Mouse (Mus musculus): ENCODE measurements at regions not wholly inside any gene's neighbourhood (a gene's known extent, or its start where the extent isn't known, plus 50 kb on each side); places are given as distances from the start of the nearest gene placed in this dataset.
A peak's percentile ranks its signal among the peaks of the same experiment; 100 is the strongest.

DNA sequence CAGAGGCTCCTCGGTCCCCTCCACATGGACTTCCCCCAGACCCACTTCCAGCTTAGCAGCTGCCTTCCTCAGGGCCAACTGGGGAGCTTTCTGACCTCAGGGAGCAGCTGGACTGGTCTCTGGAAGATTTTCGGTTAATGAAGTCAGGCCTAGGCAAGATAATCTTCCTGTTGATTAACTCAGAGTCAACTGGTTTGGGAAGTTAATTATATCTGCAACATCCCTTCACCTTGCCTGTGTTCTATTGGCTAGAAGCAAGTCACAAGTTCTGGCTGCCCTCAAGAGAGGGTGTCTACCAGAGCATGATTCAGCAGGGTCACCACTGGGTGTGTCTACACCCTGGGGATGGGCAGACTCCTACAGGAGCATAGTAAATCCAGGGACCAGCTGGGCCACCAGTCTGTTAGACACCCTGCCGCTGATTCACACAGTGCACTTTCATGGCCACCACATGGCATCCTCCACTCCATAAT is 53.9 kb upstream of the Maml3 start:
- peak in 1 of 2 experiments; percentile 7 for DNase-seq

DNA sequence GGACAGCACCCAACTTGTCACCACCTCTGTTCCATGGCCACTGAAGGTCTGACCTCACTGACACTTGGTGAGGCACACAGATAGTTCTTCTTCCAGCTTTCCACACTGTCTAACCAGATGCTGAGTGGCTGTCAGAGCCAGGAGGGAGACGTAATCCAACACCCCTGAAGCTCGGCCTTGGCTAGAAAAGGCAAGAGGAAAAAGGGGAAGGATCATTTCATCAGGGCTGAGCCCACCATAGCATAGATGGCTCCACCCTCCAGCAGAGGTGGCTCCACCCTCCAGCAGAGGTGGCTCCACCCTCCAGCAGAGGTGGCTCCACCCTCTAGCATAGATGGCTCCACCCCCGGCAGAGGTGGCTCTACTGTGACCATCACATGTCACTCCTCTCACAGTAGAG is 56.8 kb upstream of the Maml3 start:
- DNase-seq: no peak

DNA sequence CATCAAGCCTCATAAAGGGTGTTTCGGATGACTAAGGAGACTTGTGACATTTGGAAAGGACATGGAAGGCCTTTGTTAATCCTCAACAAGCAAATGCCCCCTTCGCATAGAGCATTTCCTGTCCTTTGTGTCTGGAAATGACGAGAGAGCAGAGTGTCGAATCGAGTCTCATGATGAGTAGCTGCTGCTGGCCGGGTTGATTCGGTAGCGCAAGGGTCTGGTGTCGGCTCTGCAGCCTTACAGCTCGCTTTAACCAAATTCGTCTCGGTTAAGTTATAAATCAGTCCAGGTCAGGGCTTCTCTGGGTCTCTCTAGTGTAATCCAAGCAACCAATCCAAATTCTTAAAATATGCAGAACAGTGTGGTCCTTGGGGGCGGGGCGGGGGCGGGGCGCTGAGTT is 59.1 kb upstream of the Maml3 start:
- no peak for DNase-seq

DNA sequence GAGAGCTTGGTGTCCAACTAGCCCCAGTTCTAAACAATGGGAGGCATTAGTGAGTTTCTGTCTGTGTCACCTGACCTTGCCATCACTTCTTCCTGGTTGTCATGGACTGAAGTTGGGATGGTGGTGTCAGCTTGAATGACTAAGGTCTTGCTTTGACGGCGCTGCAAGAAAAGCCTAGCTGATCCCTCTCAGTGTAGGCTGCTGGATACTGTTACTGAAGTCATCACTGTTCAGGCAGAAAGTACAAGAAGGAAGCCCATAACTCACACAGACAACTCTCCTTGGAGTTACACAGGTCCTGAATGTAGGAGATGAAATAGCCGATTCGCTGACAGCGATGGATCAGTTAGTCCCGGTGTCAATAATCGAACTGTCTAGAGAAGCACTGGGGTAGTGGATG is 62.5 kb upstream of the Maml3 start:
- no peak for DNase-seq

DNA sequence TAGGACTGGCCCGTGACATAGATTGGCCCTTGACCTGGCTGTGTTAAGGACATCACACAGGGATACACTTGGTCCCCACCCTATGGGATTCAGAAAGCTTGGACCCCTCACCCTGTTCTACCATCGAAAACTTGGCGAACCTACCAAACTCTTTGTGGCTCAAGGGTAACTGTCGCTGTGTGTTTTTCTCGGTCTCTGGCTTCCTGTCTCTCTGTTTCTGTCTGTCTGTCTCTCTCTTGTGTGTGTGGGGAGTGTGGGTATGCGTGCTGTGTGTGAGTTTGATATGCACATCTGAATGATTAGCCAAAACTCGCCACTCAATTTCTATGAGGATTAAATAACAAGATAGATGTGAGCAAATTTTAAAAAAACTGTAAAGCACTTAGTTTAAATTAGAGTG is 66.0 kb upstream of the Maml3 start:
- DNase-seq: no peak

DNA sequence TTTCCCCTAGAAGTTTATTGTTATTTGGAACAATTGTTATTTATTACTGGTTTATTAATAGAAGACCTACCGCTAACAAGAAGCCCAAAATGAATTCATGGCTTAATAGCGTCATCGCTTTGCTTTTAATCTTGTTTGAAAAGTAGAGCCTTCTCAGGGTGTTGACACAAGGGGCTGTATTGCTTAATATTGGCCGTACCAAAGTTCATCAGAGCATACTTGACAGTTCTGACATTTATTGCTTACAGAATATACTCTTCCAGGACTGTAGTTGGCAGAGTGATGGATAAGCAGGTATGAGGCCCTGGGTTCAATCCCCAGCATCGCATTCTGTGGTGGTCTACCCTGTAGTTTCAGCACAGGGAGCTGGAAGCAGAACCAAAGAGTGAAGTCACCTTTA is 66.4 kb upstream of the Maml3 start:
- no peak for DNase-seq

DNA sequence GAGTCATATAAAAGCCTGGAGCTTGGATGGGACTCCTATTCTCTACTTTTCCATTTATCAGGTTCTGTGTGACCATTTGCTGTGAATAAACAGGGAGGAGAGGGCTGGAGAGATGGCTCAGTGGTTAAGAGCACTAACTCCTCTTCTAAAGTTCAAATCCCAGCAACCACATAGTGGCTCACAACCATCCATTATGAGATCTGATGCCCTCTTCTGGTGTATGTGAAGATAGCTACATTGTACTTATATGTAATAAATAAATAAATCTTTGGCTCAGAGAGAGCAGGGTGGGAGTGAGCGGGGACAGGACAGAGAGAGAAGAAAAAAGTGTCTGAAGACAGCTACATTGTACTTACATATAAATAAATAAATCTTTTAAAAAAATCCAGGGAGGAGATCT is 68.6 kb upstream of the Maml3 start:
- DNase-seq: no peak

DNA sequence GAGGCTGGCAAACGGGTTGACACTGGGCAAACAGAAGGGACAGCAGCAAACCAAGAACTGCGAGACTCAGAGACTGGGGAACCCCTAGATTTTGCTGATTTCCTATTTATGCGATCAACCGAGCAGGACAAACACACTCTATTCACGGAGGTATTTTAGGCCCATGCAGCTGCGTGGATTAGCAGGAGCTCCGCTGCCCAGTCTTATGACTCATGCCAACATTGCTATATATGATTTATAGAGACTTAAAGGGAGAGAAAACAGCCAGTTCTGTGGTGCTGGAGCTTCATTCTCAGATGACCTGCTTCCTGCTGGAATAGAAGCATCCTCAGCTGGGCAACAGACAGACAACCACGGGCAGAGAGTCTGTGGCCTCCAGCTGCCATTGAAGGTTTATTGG is 71.2 kb upstream of the Maml3 start:
- no peak for DNase-seq

DNA sequence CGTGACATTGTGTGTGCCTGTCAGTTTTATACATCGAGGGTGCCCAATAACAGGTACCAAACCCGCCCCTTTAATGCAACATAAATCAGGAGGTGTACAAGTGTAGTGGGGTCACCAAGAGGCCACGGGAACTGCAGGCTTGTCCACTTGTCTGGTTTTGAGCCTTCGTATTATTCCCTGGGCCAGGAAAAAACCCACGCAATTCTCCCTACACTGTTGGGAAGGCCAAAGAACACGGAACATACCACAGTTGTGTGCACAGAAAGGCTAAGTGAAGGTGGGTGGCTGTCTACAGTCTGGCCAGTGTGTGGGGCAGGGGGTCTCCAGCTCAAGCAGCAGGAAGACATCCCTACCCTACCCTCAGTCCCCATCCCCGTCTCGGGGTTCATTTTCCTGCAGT is 74.0 kb upstream of the Maml3 start:
- DNase-seq: no peak

DNA sequence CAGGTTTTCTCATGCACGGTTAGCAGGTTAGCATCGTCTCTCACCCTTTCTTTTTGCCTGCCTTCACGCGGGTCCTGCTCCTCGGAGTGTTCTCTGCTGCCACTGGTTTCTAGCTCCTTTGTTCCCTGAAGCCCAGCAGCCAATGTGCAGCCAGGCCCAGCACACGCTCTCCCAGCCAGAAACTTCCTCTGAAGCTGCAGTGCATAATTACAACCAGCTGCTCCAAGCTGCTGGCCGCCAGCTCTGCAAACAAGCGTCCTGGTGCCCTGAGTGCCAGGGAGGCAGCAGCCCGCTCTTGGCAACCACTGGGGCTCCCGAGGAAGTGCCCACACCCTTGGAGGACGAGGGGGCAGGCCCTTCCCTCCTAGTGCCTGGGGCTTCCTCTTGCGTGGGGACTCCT is 74.8 kb upstream of the Maml3 start:
- DNase-seq: peak; percentile 70 to 79

DNA sequence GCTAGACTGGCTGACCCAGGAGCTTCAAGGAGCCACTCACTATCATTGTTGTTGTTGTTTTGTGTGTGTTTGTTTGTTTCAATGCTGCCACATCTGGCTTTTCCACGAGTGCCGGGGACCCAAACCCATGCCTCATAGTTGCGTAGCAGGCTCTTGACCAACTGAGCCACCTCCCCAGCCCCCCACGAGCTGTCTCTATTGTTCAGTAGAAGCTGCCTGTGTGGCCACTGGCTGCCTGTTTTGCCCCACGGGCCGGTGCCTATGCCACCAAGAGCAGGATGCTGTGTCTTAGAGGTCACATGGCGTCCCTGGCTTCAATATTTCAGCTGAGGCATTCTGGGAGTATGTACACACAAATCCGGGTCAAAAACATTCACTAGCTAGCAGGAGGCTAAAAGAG is 75.4 kb upstream of the Maml3 start:
- DNase-seq: peak in 1 of 2 experiments; percentile 58

DNA sequence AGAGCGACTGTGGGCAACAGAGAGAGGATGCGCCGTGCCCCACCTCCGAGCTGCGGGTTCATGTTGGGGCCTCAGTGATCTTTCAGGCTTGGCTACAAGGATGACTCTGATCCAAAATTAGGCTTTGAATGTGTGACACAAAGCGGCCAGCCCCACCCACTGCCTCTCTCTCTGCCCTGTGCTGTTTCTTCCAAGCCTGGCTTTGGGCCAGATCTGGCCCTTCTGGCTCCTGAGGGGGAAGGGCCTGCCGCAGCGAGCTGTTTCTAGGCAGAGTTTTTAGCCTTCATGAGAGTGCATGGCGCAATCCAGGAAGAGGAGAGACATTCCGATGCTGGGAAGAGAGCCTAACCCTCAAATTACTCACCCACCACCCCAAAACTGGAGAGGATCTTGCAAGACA is 75.9 kb upstream of the Maml3 start:
- peak; percentile 92 to 95 for DNase-seq

DNA sequence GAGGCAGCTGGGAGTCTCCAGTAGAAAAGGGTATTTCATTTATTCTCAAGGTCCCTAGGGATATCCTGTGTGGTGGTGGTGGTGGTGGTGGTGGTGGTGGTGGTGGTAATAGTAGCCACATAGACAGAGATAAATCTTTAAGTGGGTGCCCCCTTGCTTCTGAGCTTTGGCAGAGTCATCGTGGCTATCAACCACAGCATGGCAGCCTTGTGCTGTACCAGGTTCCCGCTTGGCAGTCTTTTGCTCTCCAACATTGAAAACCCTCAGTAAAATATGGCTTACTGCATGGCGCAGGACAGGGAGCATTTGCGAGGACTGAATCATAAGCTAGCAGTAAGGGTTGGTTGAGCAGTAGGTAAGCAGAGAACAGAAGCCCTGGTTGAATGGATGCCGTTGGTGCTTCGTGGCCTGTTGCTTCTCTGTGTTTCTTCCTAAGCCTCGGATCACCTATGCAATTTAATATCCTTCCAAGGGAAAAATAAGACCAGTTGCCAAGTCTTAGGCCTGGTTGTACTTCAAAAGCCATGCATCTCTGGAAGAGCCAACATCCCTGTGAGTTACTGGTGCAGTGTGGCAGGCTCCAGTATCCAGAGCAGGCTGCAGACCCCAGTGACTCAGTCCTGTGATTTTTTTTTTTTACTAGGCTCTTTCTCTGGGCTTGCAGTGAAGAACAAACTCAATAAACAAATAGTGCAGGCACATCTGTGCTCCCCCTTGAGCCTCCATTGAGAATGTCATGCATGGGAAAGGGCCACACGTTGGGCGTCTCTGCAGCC is 76.6 kb upstream of the Maml3 start:
- peak in 1 of 2 experiments; percentile 34 for DNase-seq

DNA sequence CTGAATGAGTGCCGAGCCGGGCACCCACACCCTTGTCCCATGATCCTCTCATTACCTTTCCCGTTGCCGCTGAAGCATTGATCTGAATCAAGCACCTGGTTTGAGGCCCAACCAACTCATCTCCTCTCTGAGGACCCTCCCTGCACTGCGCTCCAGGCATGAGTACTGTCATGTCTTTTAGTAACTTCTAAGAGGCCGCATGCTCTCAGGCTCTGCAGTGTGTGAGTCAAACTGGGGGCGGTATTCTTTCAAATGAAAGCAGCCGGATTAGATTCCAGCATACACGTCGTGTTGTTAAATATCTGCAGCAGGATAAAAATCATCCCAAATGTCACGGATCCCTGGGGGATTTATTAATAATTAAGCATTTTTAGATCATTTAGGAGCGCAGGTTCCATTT is 79.4 kb upstream of the Maml3 start:
- DNase-seq: no peak

DNA sequence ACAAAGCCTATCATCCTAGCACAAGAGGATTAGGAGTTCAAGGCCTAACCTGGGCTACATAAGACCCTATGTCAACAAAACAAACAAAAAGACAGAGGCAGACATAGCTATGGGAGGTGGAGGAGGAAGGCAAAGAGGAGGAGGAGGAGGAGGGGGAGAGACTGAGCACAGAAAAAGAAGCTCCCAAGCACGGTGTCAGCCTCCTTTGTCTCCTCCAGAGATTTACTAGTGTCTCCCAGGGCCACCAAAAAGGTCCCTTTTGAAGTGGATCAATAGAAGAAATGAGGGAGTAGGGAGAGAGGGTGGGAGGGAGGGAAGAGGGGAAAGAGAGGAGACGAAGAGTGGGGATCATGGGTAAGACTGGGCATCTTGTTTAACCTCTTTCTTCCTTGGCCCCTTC is 80.5 kb upstream of the Maml3 start:
- DNase-seq: no peak

DNA sequence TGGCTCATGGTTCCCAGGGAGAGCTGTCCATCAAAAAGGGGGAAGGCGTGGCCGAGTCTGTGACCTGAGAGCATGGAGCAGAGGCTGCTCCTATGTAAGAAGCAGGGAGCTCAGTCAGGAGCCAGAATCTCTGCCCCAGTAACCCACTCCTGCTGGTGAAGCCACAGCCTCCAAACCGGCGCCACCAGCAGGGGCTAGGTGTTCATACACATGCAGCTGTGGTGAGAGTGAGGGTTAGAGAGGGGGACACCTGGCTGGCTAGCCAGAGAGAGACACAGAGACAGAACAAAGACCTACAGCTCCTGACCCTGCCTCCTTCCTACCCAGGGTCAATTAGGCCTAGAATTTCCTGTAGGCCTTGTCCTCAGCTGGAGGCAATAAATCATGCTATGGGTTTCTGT is 80.7 kb upstream of the Foxo1 start:
- no peak for DNase-seq

DNA sequence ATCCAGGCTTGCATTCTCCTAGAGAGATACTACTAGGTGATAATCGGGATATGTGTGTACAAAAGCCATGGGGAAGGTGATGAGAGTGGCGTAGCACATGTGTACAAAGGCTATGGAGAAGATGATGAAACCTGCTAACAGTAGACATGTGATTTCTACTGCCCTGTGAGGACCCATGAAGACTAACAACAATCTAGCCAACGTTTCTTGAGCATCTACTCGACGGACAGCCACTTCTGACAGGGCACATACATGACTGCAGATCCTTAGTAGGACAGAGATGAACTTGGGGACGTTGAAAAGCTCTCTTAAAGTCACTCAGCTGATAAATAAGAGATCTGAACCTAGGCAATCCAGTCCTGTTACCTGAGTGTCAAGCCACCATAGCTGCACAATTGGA is 79.8 kb upstream of the Foxo1 start:
- no peak for DNase-seq

DNA sequence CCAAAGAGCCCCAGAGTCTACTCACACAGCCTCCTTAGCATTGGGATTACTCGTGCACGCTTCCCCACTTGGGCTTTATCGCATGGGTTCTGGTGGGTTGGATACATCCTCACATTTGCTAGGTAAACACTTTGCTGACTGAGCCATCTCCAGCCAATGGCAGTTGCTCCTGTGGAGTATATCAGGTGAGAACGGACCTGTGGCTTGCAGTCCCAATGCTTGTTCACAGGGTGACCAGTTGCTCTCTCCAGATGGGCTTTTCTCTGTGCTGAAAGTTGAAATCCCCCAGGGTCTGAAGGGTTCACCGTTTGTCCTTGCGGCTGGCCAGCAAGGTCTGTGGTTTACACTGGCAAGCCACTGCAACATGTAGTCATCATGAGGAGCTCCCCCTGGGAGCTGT is 79.1 kb upstream of the Foxo1 start:
- DNase-seq: no peak

DNA sequence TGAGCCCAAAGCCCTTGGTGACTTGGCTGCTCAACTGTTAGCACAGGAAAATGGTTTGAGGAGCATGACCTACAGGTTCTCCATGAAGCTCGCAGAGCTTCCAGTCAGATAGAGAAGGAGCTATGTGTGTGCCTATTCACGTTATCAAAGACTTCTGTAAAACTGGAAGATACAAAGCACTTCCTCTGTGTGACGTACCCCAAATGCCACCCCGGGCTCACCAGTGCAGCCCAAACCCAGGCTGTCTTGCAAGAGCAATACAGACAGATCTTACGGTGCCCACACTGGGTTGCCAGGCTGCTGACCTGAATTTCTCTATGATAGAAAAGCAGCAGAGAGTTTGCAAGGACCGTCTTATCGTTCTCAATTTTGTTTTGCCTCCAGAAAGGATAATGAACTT is 78.1 kb upstream of the Foxo1 start:
- DNase-seq: no peak

DNA sequence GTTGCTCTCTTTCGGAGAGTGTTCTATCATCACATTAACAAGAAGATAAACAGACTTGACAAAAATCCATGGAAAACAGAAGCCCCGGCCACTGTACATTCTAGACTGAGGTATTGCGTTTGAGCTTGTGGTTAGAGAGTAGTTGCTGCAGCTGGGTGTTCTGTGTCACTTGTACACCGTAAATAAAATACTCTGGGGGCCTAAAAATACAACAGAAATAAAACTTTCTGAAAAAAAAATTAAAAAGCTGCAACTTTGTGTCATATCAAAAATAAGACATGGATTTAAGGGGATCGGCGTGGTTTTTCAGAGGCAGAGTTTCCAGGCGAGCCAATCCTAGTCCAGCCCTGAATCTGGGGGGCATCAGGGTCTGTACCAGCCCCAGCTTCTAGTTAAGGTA is 75.1 kb upstream of the Foxo1 start:
- DNase-seq: no peak

DNA sequence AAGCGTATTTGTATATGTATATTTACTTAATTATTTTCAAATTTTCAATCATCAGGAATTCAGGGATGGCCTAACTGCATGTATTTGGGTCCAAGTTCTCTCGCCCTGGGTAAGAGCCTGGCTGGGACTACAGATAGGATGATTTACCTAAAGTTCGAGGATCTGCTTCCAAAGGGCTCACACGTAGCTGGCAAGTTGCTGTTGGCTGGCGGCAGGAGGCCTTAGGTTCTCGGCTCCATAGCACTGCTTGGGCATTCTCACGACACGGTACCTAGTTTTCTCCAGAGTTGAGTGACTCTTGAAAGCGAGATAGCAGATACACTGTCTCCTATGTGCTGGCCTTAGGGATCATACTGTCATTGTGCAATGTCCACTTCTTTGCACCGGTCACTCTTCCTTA is 73.9 kb upstream of the Foxo1 start:
- no peak for DNase-seq

DNA sequence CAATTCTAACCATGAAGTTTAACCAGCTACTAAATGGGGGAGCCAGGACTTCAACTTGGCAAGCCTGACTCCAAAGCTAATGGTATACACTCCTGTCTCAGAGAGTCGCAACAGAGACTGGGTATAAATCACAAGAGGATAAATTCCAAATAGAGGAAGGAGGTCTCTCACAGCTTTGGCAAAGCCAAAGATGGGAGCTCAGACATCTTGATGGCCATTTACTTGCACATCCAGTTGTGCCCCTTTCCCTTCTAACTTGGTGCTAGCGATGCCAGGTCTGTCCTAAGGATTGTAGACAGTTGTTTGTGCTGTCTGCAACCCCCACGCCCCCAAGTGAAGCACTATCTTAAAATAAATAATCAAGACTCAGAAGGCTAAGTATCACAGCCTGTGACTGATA is 72.7 kb upstream of the Foxo1 start:
- DNase-seq: no peak

DNA sequence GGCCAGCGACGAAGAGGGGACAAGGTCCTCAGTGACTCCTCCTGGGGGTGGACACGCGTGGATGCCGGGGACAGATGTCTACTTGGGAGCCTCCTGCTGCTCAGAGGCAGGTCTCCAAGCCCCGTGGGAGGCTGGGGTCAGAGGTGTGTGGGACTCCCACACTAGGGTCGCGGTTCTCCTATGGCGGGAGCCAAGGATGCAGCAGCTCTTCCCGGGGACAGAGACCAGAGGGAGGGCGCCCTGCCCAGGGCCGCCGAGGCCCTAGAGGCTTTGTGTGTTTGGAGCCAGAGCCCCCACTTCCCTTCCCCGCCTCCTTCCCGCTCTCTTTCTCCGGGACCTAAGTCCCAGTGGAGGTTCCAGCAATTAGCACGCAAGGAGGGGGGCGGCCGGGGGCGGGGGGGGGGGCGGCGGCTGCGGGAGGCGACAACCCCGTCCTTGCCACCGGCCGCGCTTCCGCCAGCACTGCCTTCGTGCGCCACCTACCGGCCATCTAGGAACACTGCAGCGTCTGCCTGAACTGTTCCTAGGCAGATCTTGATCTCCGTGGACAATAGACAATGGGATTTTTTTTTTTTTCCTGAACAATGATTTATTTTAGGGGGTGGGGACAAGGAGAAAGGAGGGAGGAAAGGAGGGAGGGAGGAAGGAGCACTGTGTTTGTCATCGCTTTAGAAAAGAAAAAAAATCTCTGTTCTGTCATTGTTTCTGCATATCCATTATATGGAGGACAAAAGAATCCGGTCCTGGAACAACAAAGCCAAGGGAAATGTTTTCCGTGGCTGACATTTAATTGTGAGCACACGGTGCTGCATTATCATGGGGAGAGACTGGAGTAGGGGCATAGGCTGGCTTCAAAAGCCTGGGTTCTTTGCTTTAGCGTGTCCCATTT is 71.8 kb upstream of the Foxo1 start:
- DNase-seq: peak; percentile 92

DNA sequence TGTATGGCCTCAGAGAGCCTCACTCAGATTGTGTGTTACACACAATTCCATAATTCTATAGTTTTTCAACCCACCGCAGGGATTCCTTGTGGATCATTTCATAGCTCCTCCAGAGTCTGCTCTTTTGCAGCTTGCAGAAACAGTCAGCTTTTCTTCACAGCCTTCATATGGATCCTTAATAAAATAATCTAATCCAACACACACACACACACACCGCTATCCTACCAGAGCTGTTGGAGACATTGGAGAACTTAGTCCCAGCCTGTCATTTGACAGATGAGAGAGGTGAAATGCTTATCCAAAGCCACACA is 71.2 kb upstream of the Foxo1 start:
- DNase-seq: no peak
